Mouse (Mus musculus) heart, embryonic 10.5 days (tissue): Measurements from ENCODE around the gene C8b. TPM values are rescaled to one million over a fixed set of nuclear protein-coding genes. Genes with fewer than 3 reads are reported as not detected.

Experiments used
- DNase-seq: peaks from one replicate; pipeline ENCODE4 v3.0.0-alpha.2; 2017; ENCODE audit warnings: low spot score
- H3K27ac ChIP-seq: fragments of 300-500 bp; sonication (generic); 2 replicates; pipeline ENCODE4 v1.5.1; 2016; ENCODE audit warnings: mild to moderate bottlenecking
- H3K27me3 ChIP-seq: fragments of 300-500 bp; sonication (generic); 2 replicates; pipeline ENCODE4 v1.6.1; 2016; ENCODE audit warnings: mild to moderate bottlenecking; ENCODE audit not compliant: poor library complexity, insufficient read depth, severe bottlenecking
- H3K36me3 ChIP-seq: fragments of 300-500 bp; sonication (generic); 2 replicates; pipeline ENCODE4 v1.6.1; 2016; ENCODE audit warnings: mild to moderate bottlenecking, moderate library complexity
- H3K4me1 ChIP-seq: fragments of 300-500 bp; sonication (generic); 2 replicates; pipeline ENCODE4 v1.6.1; 2016; ENCODE audit warnings: mild to moderate bottlenecking
- H3K4me3 ChIP-seq: fragments of 300-500 bp; sonication (generic); 2 replicates; pipeline ENCODE4 v1.5.1; 2016; ENCODE audit warnings: mild to moderate bottlenecking, moderate library complexity
- H3K9me3 ChIP-seq: fragments of 300-500 bp; sonication (generic); 2 replicates; pipeline ENCODE4 v1.6.1; 2016; ENCODE audit warnings: mild to moderate bottlenecking, moderate library complexity
- WGBS: fragments of 180-500 bp; shearing (Covaris S2); methylation state at CpG from one replicate; pipeline ENCODE4 v1.1.7; 2016; 5-methylcytosine and 5-hydroxymethylcytosine counted together
- polyA plus RNA-seq: library from polyadenylated mRNA; unstranded; fragments of >200 nt; fragmentation: Nextera tagmentation; extraction: Ambion mirVana; gene quantifications from 2 replicates; pipeline ENCODE4 v1.2.1, GENCODE M21; 2016

Gene C8b
- polyA plus RNA-seq, 1 experiment from 2014 or later = 0.31 TPM

GRCm38 (mm10) chr4:104775601-104776000 is 9.5 kb downstream of the C8b start:
- H3K4me3 ChIP-seq = no peak overlapping the region
- no peaks in the 10 kb centered on the region for H3K4me1 ChIP-seq
- DNase-seq = no peak
- WGBS = 52% methylated on average over 3 of the region's 3 CpGs
- H3K36me3 ChIP-seq = no peaks in the 10 kb centered on the region
- no peak overlapping the region for H3K27ac ChIP-seq
- H3K27me3 ChIP-seq = 0 out of 2 replicates have a peak, but pooled peaks cover 5% of the 10 kb centered on the region
- no peaks in the 10 kb centered on the region for H3K9me3 ChIP-seq

GRCm38 (mm10) chr4:104779460-104779859 is 13.3 kb downstream of the C8b start:
- Histone ChIP-seq H3K9me3 (no peaks in the 10 kb centered on the region), H3K36me3 (no peaks in the 10 kb centered on the region), H3K4me1 (no peaks in the 10 kb centered on the region), H3K4me3 (no peak overlapping the region), H3K27ac (no peak overlapping the region), H3K27me3 (0 out of 2 replicates have a peak, but pooled peaks cover 4% of the 10 kb centered on the region)
- 83% methylated on average over 5 of the region's 5 CpGs for WGBS
- DNase-seq = no peak

GRCm38 (mm10) chr4:104781441-104781840 is 15.3 kb downstream of the C8b start:
- Histone ChIP-seq H3K27me3 (no peaks in the 10 kb centered on the region), H3K27ac (no peak overlapping the region)

GRCm38 (mm10) chr4:104782346-104782745 is 16.2 kb downstream of the C8b start:
- peak; percentile 22 for DNase-seq
- WGBS = 71% methylated on average over 4 of the region's 4 CpGs
- no peak overlapping the region for H3K27ac ChIP-seq
- no peaks in the 10 kb centered on the region for H3K36me3 ChIP-seq
- no peaks in the 10 kb centered on the region for H3K4me1 ChIP-seq
- no peaks in the 10 kb centered on the region for H3K27me3 ChIP-seq
- H3K4me3 ChIP-seq = no peak overlapping the region
- no peaks in the 10 kb centered on the region for H3K9me3 ChIP-seq

More at GRCm38 (mm10) chr4:104781441-104781840, 15.3 kb downstream of the C8b start:
- 87% methylated on average over 3 of the region's 3 CpGs for WGBS
- no peaks in the 10 kb centered on the region for H3K36me3 ChIP-seq
- H3K4me1 ChIP-seq = no peaks in the 10 kb centered on the region
- no peaks in the 10 kb centered on the region for H3K9me3 ChIP-seq
- H3K4me3 ChIP-seq = no peak overlapping the region
- no peak for DNase-seq

GRCm38 (mm10) chr4:104792111-104792510 is 26.0 kb downstream of the C8b start:
- Histone ChIP-seq H3K27me3 (no peaks in the 10 kb centered on the region), H3K9me3 (no peaks in the 10 kb centered on the region), H3K4me3 (no peak overlapping the region), H3K36me3 (no peaks in the 10 kb centered on the region), H3K27ac (no peak overlapping the region), H3K4me1 (peaks cover 10% of the 10 kb centered on the region; the same call in 1 of the 2 replicates)
- no peak for DNase-seq
- 60% methylated on average over 4 of the region's 4 CpGs for WGBS

- no peaks in the 10 kb centered on the region for H3K27me3 ChIP-seq
- no peaks in the 10 kb centered on the region for H3K36me3 ChIP-seq
- H3K4me1 ChIP-seq = peaks cover 9% of the 10 kb centered on the region; the same call in 1 of the 2 replicates
- DNase-seq = peak; percentile 70
- no peak overlapping the region for H3K4me3 ChIP-seq
- H3K9me3 ChIP-seq = no peaks in the 10 kb centered on the region
- WGBS = 82% methylated on average over 9 of the region's 9 CpGs
- no peak overlapping the region for H3K27ac ChIP-seq
Measured at GRCm38 (mm10) chr4:104798951-104799350, 32.8 kb downstream of the C8b start.

GRCm38 (mm10) chr4:104801625-104802024 is 35.5 kb downstream of the C8b start:
- no peak overlapping the region for H3K27ac ChIP-seq
- H3K4me3 ChIP-seq = no peak overlapping the region
- no peak for DNase-seq
- no peaks in the 10 kb centered on the region for H3K4me1 ChIP-seq
- no peaks in the 10 kb centered on the region for H3K36me3 ChIP-seq
- no peaks in the 10 kb centered on the region for H3K9me3 ChIP-seq
- 80% methylated on average over 3 of the region's 3 CpGs for WGBS
- H3K27me3 ChIP-seq = no peaks in the 10 kb centered on the region

- Histone ChIP-seq H3K27me3 (no peaks in the 10 kb centered on the region), H3K27ac (no peak overlapping the region), H3K36me3 (no peaks in the 10 kb centered on the region), H3K9me3 (no peaks in the 10 kb centered on the region), H3K4me3 (no peak overlapping the region), H3K4me1 (no peaks in the 10 kb centered on the region)
- WGBS = 75% methylated on average over 4 of the region's 4 CpGs
- DNase-seq = no peak
Measured at GRCm38 (mm10) chr4:104804100-104804499, 38.0 kb downstream of the C8b start.

GRCm38 (mm10) chr4:104805414-104806257 is 39.5 kb downstream of the C8b start:
- no peaks in the 10 kb centered on the region for H3K36me3 ChIP-seq
- no peaks in the 10 kb centered on the region for H3K27me3 ChIP-seq
- WGBS = 84% methylated on average over 19 of the region's 19 CpGs
- H3K4me3 ChIP-seq = no peak overlapping the region
- H3K9me3 ChIP-seq = no peaks in the 10 kb centered on the region
- no peak for DNase-seq
- no peak overlapping the region for H3K27ac ChIP-seq
- 0 out of 2 replicates have a peak, but pooled peaks cover 2% of the 10 kb centered on the region for H3K4me1 ChIP-seq

GRCm38 (mm10) chr4:104810710-104811286 is 44.7 kb downstream of the C8b start:
- no peak overlapping the region for H3K27ac ChIP-seq
- H3K9me3 ChIP-seq = no peaks in the 10 kb centered on the region
- H3K4me3 ChIP-seq = no peak overlapping the region
- DNase-seq = no peak
- no peaks in the 10 kb centered on the region for H3K36me3 ChIP-seq
- 69% methylated on average over 10 of the region's 10 CpGs for WGBS
- no peaks in the 10 kb centered on the region for H3K27me3 ChIP-seq
- H3K4me1 ChIP-seq = peaks cover 7% of the 10 kb centered on the region; the same call in 1 of the 2 replicates

- DNase-seq = no peak
- 75% methylated on average over 2 of the region's 2 CpGs for WGBS
- Histone ChIP-seq H3K36me3 (no peaks in the 10 kb centered on the region), H3K27me3 (no peaks in the 10 kb centered on the region), H3K9me3 (no peaks in the 10 kb centered on the region), H3K4me1 (peaks cover 10% of the 10 kb centered on the region; the same call in 1 of the 2 replicates), H3K4me3 (no peak overlapping the region), H3K27ac (no peak overlapping the region)
Measured at GRCm38 (mm10) chr4:104813617-104814016, 47.5 kb downstream of the C8b start.

GRCm38 (mm10) chr4:104816519-104817232 is 50.6 kb downstream of the C8b start:
- no peak for DNase-seq
- peaks cover 15% of the 10 kb centered on the region; the same call in 1 of the 2 replicates for H3K4me1 ChIP-seq
- no peaks in the 10 kb centered on the region for H3K27me3 ChIP-seq
- no peak overlapping the region for H3K27ac ChIP-seq
- no peaks in the 10 kb centered on the region for H3K36me3 ChIP-seq
- no peaks in the 10 kb centered on the region for H3K9me3 ChIP-seq
- 85% methylated on average over 4 of the region's 4 CpGs for WGBS
- no peak overlapping the region for H3K4me3 ChIP-seq

GRCm38 (mm10) chr4:104817509-104817908 is 51.4 kb downstream of the C8b start:
- Histone ChIP-seq H3K4me1 (peaks cover 15% of the 10 kb centered on the region; the same call in 1 of the 2 replicates), H3K9me3 (no peaks in the 10 kb centered on the region), H3K4me3 (no peak overlapping the region), H3K27me3 (no peaks in the 10 kb centered on the region), H3K36me3 (no peaks in the 10 kb centered on the region), H3K27ac (no peak overlapping the region)
- DNase-seq = no peak
- WGBS = 44% methylated on average over 2 of the region's 2 CpGs
